Mouse (Mus musculus) gastrocnemius, adult 2 months (tissue): Measurements from ENCODE around the gene Myh6. TPM values are rescaled to one million over a fixed set of nuclear protein-coding genes. Genes with fewer than 3 reads are reported as not detected.

Experiments
- DNase-seq: peaks from one replicate; pipeline ENCODE4 v3.0.0; 2022
- H3K27ac ChIP-seq: fragments of 200-600 bp; 2 replicates; pipeline ENCODE4 v1.8.1; 2022; ENCODE audit warnings: mild to moderate bottlenecking
- H3K4me3 ChIP-seq: fragments of 200-600 bp; 2 replicates; pipeline ENCODE4 v1.8.1; 2022; ENCODE audit warnings: mild to moderate bottlenecking, moderate library complexity
- CTCF ChIP-seq: fragments of 200-600 bp; IDR thresholded peaks from 2 replicates; pipeline ENCODE4 v1.8.1; 2022; ENCODE audit warnings: antibody characterized with exemption, mild to moderate bottlenecking, moderate library complexity
- intact Hi-C: fragments of 180-260 bp; cut with DNase I; formaldehyde crosslinking; loops from one replicate; pipeline ENCODE4 v1.15.1; 2025
- long read RNA-seq, 2 experiments: library from polyadenylated mRNA; stranded (forward); transcript quantifications; one replicate each; pipeline ENCODE4 v2.0.0; 2021
- total RNA-seq, 2 experiments: library from RNA; stranded (reverse); gene quantifications; 2 replicates each; pipeline ENCODE4 v1.2.3; 2021

Gene Myh6
- total RNA-seq = 100 to 1,000 TPM; 109 to 348 TPM
- long read RNA-seq, experiment 1, full-length matches to known transcripts = 7 of 13 reads
- long read RNA-seq, experiment 1, partial matches to known transcripts = 2 of 13 reads
- long read RNA-seq, experiment 1, other reads (novel, unspliced or antisense) = 4 of 13 reads
- long read RNA-seq, experiment 2, full-length matches to known transcripts = 2 of 5 reads
- long read RNA-seq, experiment 2, partial matches to known transcripts = 1 of 5 reads
- long read RNA-seq, experiment 2, other reads (novel, unspliced or antisense) = 2 of 5 reads

GRCm38 (mm10) chr14:54966320-54966977 is at the start of gene Myh6:
Myh6 (minus strand) TSS chr14:54966927.
- no peak for DNase-seq
- intact Hi-C loops = no loop called here
- Histone ChIP-seq H3K27ac (no peak within 1 kb of the TSS), H3K4me3 (no peak within 1 kb of the TSS)
- TF ChIP-seq CTCF = no peak

- Histone ChIP-seq H3K4me3 (peak overlapping the region; percentile 82), H3K27ac (peak overlapping the region; percentile 91)
- DNase-seq = peak; percentile 44
- intact Hi-C loops = loop anchor here (2.0 kb wide), 1 partner anchor 173 kb away; no protein-coding TSS in a partner anchor
- no peak for TF ChIP-seq CTCF
These were observed 49.0 kb upstream of the Myh6 start for GRCm38 (mm10) chr14:55015767-55016111.

- peak; percentile 97 for DNase-seq
- peak; percentile 92 for TF ChIP-seq CTCF
- peak within 1 kb of the TSS; percentile 92 for H3K27ac ChIP-seq
- intact Hi-C loops = loop anchor here (1.0 to 2.0 kb wide), 2 partner anchors 115 to 172 kb away; no protein-coding TSS in a partner anchor
- H3K4me3 ChIP-seq = peak within 1 kb of the TSS; percentile 82
These were observed 48.5 kb upstream of the Myh6 start, which contains the start of gene Ngdn for GRCm38 (mm10) chr14:55014991-55015766. Ngdn (plus strand) TSS chr14:55015454.

- intact Hi-C loops = loop anchor here (1.0 to 2.0 kb wide), 2 partner anchors 114 to 172 kb away; no protein-coding TSS in a partner anchor
- no peak for DNase-seq
- peak overlapping the region; percentile 78 for H3K4me3 ChIP-seq
- H3K27ac ChIP-seq = peak overlapping the region; percentile 92
- TF ChIP-seq CTCF = no peak
These were observed 47.9 kb upstream of the Myh6 start for GRCm38 (mm10) chr14:55014591-55014990.

GRCm38 (mm10) chr14:55011116-55011515 is 44.4 kb upstream of the Myh6 start:
- intact Hi-C loops = no loop called here
- Histone ChIP-seq H3K27ac (no peak overlapping the region), H3K4me3 (no peak overlapping the region)
- DNase-seq = no peak
- TF ChIP-seq CTCF = peak; percentile 13; the same call in 1 of the 2 replicates

GRCm38 (mm10) chr14:55008417-55008816 is 41.7 kb upstream of the Myh6 start:
- DNase-seq = no peak
- intact Hi-C loops = no loop called here
- no peak overlapping the region for H3K4me3 ChIP-seq
- TF ChIP-seq CTCF = no peak
- H3K27ac ChIP-seq = no peak overlapping the region

- intact Hi-C loops = no loop called here
- DNase-seq = no peak
- no peak for TF ChIP-seq CTCF
- Histone ChIP-seq H3K27ac (no peak overlapping the region), H3K4me3 (no peak overlapping the region)
These were observed 40.6 kb upstream of the Myh6 start for GRCm38 (mm10) chr14:55007120-55007908.

GRCm38 (mm10) chr14:55006541-55006940 is 39.8 kb upstream of the Myh6 start:
- DNase-seq = no peak
- no peak for TF ChIP-seq CTCF
- H3K4me3 ChIP-seq = no peak overlapping the region
- intact Hi-C loops = no loop called here
- H3K27ac ChIP-seq = no peak overlapping the region

GRCm38 (mm10) chr14:55005967-55006366 is 39.2 kb upstream of the Myh6 start:
- intact Hi-C loops = no loop called here
- no peak for DNase-seq
- H3K27ac ChIP-seq = no peak overlapping the region

GRCm38 (mm10) chr14:55005506-55005905 is 38.8 kb upstream of the Myh6 start:
- no peak overlapping the region for H3K4me3 ChIP-seq
- intact Hi-C loops = no loop called here

More at GRCm38 (mm10) chr14:55005967-55006366, 39.2 kb upstream of the Myh6 start:
- TF ChIP-seq CTCF = no peak
- H3K4me3 ChIP-seq = no peak overlapping the region

GRCm38 (mm10) chr14:55003878-55004855 is 37.4 kb upstream of the Myh6 start:
- intact Hi-C loops = loop anchor here (5.0 kb wide), 1 partner anchor 47 kb away; no protein-coding TSS in a partner anchor
- H3K4me3 ChIP-seq = no peak overlapping the region
- TF ChIP-seq CTCF = no peak
- H3K27ac ChIP-seq = peak overlapping the region; percentile 46
- DNase-seq = no peak

More at GRCm38 (mm10) chr14:55005506-55005905, 38.8 kb upstream of the Myh6 start:
- no peak for TF ChIP-seq CTCF
- H3K27ac ChIP-seq = no peak overlapping the region
- DNase-seq = no peak
